Mouse (Mus musculus): ENCODE measurements around the gene Fcnb. TPM values are rescaled to one million over a fixed set of nuclear protein-coding genes. Genes with fewer than 3 reads are reported as not detected.

The Fcnb gene
- polyA plus RNA-seq, 1 experiment = not detected

DNA sequence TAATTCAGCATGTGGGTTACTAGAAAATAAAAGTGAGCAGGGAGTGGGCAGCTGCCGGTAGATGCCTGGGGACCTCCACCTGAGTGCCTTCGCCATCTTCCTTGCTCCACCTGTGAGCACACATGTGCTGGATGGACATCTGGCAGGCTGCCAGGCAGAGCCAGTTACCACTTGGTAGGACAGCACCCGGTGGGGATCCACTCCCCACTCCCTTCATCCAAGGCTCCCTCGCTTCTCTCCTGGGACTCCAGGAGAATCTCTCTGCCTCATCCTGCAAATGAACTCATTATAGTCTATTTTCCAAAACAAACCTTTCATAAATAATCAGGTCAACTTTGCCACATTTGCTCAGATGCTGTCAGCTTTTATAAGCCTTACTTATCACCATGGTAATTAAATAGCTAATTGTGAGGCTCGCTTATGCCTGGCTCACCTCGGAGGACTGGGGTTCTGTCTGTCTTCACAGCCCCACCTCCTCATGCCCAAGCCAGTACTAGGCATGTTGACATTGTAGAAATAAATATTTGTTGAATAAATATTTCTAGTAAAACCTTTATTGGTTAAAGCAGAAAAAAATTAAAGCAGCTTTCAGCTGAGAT, 33.9 kb upstream of the Fcnb start:
- DNase-seq = no peak
- H3K36me3 ChIP-seq (ENCODE audit: control insufficient read depth, insufficient read depth, low read length) = no peaks in the 10 kb centered on the region
- no peak overlapping the region for H3K27ac ChIP-seq (ENCODE audit: insufficient read depth, low read depth, low read length)
- WGBS = 67% methylated on average over 6 of the region's 6 CpGs
- no peaks in the 10 kb centered on the region for H3K4me1 ChIP-seq (ENCODE audit: control insufficient read depth, insufficient read depth, low read length)
- H3K27me3 ChIP-seq (replicated peaks; ENCODE audit: control insufficient read depth, insufficient read depth, low read length) = no peaks in the 10 kb centered on the region
- H3K4me3 ChIP-seq (ENCODE audit: insufficient read depth, low read depth, low read length) = no peak overlapping the region
- TF ChIP-seq CTCF (conservative IDR thresholded peaks at IDR 0.05; ENCODE audit: insufficient read depth, insufficient read length, low read depth, low read length) (no peak), POLR2A (IDR thresholded peaks at IDR 0.05; ENCODE audit: low read depth, low read length) (no peak)

GRCm38 (mm10) chr2:28117490-28118308, 33.0 kb upstream of the Fcnb start:
- TF ChIP-seq CTCF (conservative IDR thresholded peaks at IDR 0.05; ENCODE audit: insufficient read depth, insufficient read length, low read depth, low read length) (no peak), POLR2A (IDR thresholded peaks at IDR 0.05; ENCODE audit: low read depth, low read length) (no peak)
- H3K4me1 ChIP-seq (ENCODE audit: control insufficient read depth, insufficient read depth, low read length) = no peaks in the 10 kb centered on the region
- H3K36me3 ChIP-seq (ENCODE audit: control insufficient read depth, insufficient read depth, low read length) = no peaks in the 10 kb centered on the region
- whole genome bisulfite sequencing = 32% methylated on average over 11 of the region's 11 CpGs
- no peaks in the 10 kb centered on the region for H3K27me3 ChIP-seq (replicated peaks; ENCODE audit: control insufficient read depth, insufficient read depth, low read length)
- no peak overlapping the region for H3K4me3 ChIP-seq (ENCODE audit: insufficient read depth, low read depth, low read length)
- no peak overlapping the region for H3K27ac ChIP-seq (ENCODE audit: insufficient read depth, low read depth, low read length)
- no peak for DNase-seq

GRCm38 (mm10) chr2:28108763-28109162, 24.1 kb upstream of the Fcnb start:
- Histone ChIP-seq H3K36me3 (ENCODE audit: control insufficient read depth, insufficient read depth, low read length) (no peaks in the 10 kb centered on the region), H3K27me3 (replicated peaks; ENCODE audit: control insufficient read depth, insufficient read depth, low read length) (no peaks in the 10 kb centered on the region), H3K4me1 (ENCODE audit: control insufficient read depth, insufficient read depth, low read length) (no peaks in the 10 kb centered on the region), H3K4me3 (ENCODE audit: insufficient read depth, low read depth, low read length) (no peak overlapping the region), H3K27ac (ENCODE audit: insufficient read depth, low read depth, low read length) (no peak overlapping the region)
- 69% methylated on average over 5 of the region's 5 CpGs for WGBS
- no peak for DNase-seq
- TF ChIP-seq CTCF (conservative IDR thresholded peaks at IDR 0.05; ENCODE audit: insufficient read depth, insufficient read length, low read depth, low read length) (no peak), POLR2A (IDR thresholded peaks at IDR 0.05; ENCODE audit: low read depth, low read length) (no peak)

DNA sequence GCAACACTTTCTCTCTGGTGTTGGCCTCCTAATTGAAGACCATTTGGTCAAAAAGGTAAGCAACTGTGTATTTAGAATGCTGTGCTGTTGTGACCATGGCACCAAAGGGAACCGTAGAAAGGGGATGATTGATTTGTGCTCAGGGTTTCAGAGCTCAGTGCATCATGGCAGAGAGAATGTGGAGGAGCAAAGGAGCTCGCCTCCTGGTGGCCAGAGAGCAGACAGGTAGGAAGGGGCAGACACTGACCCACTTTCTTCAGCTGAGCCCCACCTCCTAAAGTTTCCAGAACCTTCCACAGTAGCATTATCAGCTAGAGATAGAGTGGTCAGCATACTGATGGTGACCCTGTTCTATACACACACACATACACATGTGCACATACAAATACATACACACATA, 21.3 kb upstream of the Fcnb start:
- no peak for DNase-seq
- Histone ChIP-seq H3K27me3 (replicated peaks; ENCODE audit: control insufficient read depth, insufficient read depth, low read length) (no peaks in the 10 kb centered on the region), H3K4me1 (ENCODE audit: control insufficient read depth, insufficient read depth, low read length) (no peaks in the 10 kb centered on the region), H3K27ac (ENCODE audit: insufficient read depth, low read depth, low read length) (no peak overlapping the region), H3K36me3 (ENCODE audit: control insufficient read depth, insufficient read depth, low read length) (no peaks in the 10 kb centered on the region), H3K4me3 (ENCODE audit: insufficient read depth, low read depth, low read length) (no peak overlapping the region)
- TF ChIP-seq CTCF (conservative IDR thresholded peaks at IDR 0.05; ENCODE audit: insufficient read depth, insufficient read length, low read depth, low read length) (0 out of 2 replicates have a peak, but pooled peaks have one; percentile 10), POLR2A (IDR thresholded peaks at IDR 0.05; ENCODE audit: low read depth, low read length) (no peak)
- 59% methylated on average over 2 of the region's 2 CpGs for WGBS

DNA sequence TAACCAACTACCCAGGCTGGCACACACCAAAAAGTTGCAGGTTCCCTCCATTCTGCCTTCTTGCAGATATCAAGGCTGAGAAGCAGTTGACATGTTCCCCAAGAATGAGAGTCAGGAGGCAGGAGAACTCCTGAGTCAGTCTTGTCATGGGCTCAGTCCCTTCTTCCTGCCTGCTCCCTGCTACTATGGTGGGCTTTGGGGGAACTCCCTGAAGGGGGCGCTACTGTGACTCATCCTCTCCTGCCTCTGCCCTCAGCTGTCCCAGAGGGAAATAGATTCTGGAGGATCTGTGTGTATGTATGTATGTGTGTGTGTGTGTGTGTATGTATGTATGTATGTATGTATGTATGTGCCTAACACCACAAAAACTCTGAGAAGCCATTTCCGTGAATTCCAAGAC, 19.0 kb upstream of the Fcnb start:
- WGBS = 66% methylated on average over 2 of the region's 2 CpGs
- TF ChIP-seq POLR2A (IDR thresholded peaks at IDR 0.05; ENCODE audit: low read depth, low read length) (no peak), CTCF (conservative IDR thresholded peaks at IDR 0.05; ENCODE audit: insufficient read depth, insufficient read length, low read depth, low read length) (no peak)
- Histone ChIP-seq H3K27me3 (replicated peaks; ENCODE audit: control insufficient read depth, insufficient read depth, low read length) (no peaks in the 10 kb centered on the region), H3K36me3 (ENCODE audit: control insufficient read depth, insufficient read depth, low read length) (no peaks in the 10 kb centered on the region), H3K4me1 (ENCODE audit: control insufficient read depth, insufficient read depth, low read length) (no peaks in the 10 kb centered on the region), H3K4me3 (ENCODE audit: insufficient read depth, low read depth, low read length) (no peak overlapping the region), H3K27ac (ENCODE audit: insufficient read depth, low read depth, low read length) (no peak overlapping the region)
- no peak for DNase-seq

GRCm38 (mm10) chr2:28101892-28102291, 17.2 kb upstream of the Fcnb start:
- 94% methylated on average over 2 of the region's 2 CpGs for WGBS
- Histone ChIP-seq H3K27me3 (replicated peaks; ENCODE audit: control insufficient read depth, insufficient read depth, low read length) (no peaks in the 10 kb centered on the region), H3K27ac (ENCODE audit: insufficient read depth, low read depth, low read length) (no peak overlapping the region), H3K36me3 (ENCODE audit: control insufficient read depth, insufficient read depth, low read length) (no peaks in the 10 kb centered on the region), H3K4me3 (ENCODE audit: insufficient read depth, low read depth, low read length) (no peak overlapping the region), H3K4me1 (ENCODE audit: control insufficient read depth, insufficient read depth, low read length) (no peaks in the 10 kb centered on the region)
- TF ChIP-seq POLR2A (IDR thresholded peaks at IDR 0.05; ENCODE audit: low read depth, low read length) (no peak), CTCF (conservative IDR thresholded peaks at IDR 0.05; ENCODE audit: insufficient read depth, insufficient read length, low read depth, low read length) (no peak)
- no peak for DNase-seq

DNA sequence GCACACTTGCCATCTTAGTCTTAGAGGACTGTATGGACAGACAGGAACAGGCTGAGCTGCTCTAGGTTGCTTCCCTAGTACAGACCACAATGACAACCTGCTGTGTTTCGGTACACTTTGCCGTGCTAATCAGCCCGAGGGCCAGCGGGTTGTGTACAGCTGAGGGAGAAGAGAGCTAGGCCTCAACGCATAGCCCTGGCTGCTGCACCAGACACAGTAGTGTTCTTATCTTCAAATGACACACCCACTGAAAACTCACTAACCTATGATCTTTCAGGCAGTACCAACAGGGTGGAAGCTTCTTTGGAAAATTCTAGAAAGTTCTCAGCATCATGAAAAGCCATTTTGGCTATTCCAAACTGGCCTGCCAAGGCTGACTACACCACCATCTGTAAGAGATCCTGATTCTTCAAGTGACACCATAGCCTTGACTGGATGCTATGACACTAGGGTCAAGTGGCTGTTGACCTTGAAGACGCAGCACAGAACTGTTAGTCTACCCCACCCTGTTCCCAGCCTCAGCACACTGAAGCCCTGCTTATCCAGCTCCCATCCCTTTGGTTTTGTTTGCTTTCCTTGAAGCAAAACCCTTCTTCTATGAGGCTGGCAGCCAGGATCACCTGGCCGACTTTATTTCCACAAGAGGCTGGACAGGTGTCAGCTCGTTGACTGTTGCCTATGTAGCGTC, 16.3 kb upstream of the Fcnb start:
- no peaks in the 10 kb centered on the region for H3K27me3 ChIP-seq (replicated peaks; ENCODE audit: control insufficient read depth, insufficient read depth, low read length)
- H3K4me3 ChIP-seq (ENCODE audit: insufficient read depth, low read depth, low read length) = no peak overlapping the region
- H3K27ac ChIP-seq (ENCODE audit: insufficient read depth, low read depth, low read length) = no peak overlapping the region
- 88% methylated on average over 9 of the region's 9 CpGs for WGBS
- no peaks in the 10 kb centered on the region for H3K4me1 ChIP-seq (ENCODE audit: control insufficient read depth, insufficient read depth, low read length)
- no peak for DNase-seq
- H3K36me3 ChIP-seq (ENCODE audit: control insufficient read depth, insufficient read depth, low read length) = no peaks in the 10 kb centered on the region
- no peak for TF ChIP-seq POLR2A (IDR thresholded peaks at IDR 0.05; ENCODE audit: low read depth, low read length)
